Mouse (Mus musculus) limb, embryonic 13.5 days (tissue): ENCODE data around the gene Phf1. TPM values are rescaled to one million over a fixed set of nuclear protein-coding genes. Genes with fewer than 3 reads are reported as not detected.
A peak's percentile ranks its signal among the peaks of the same experiment; 100 is the strongest.
"Not testable (repeated sequence)": the region's sequence is repeated elsewhere in the genome, so short reads cannot be mapped to it uniquely, and the experiment has no call there.

Experiments
- ATAC-seq: fragments of 200-750 bp; cut with Nextera tagmentation; 2 replicates; pipeline ENCODE4 v1.8.0; 2017; ENCODE audit warnings: low read depth, moderate number of reproducible peaks, moderate TSS enrichment; ENCODE audit not compliant: low FRiP score
- H3K27ac ChIP-seq: fragments of 300-500 bp; sonication (generic); 2 replicates; pipeline ENCODE4 v1.5.1; 2015; ENCODE audit warnings: inconsistent platforms, mild to moderate bottlenecking, moderate library complexity
- H3K27me3 ChIP-seq: fragments of 300-500 bp; sonication (generic); 2 replicates; pipeline ENCODE4 v1.6.1; 2015; ENCODE audit warnings: mild to moderate bottlenecking, inconsistent platforms
- H3K36me3 ChIP-seq: fragments of 300-500 bp; sonication (generic); 2 replicates; pipeline ENCODE4 v1.6.1; 2015; ENCODE audit warnings: inconsistent platforms, mild to moderate bottlenecking, moderate library complexity
- H3K4me1 ChIP-seq: fragments of 300-500 bp; sonication (generic); 2 replicates; pipeline ENCODE4 v1.6.1; 2015; ENCODE audit warnings: inconsistent platforms
- H3K4me2 ChIP-seq: fragments of 300-500 bp; sonication (generic); replicated peaks from 2 replicates; pipeline ENCODE4 v1.6.1; 2015; ENCODE audit warnings: inconsistent platforms, mild to moderate bottlenecking, moderate library complexity
- H3K4me3 ChIP-seq: fragments of 300-500 bp; sonication (generic); 2 replicates; pipeline ENCODE4 v1.5.1; 2015; ENCODE audit warnings: moderate library complexity, mild to moderate bottlenecking, inconsistent platforms
- H3K9ac ChIP-seq: fragments of 300-500 bp; sonication (generic); 2 replicates; pipeline ENCODE4 v1.6.1; 2015; ENCODE audit warnings: mild to moderate bottlenecking, inconsistent platforms
- H3K9me3 ChIP-seq: fragments of 300-500 bp; sonication (generic); 2 replicates; pipeline ENCODE4 v1.6.1; 2016; ENCODE audit warnings: inconsistent platforms
- WGBS: fragments of 180-500 bp; shearing (Covaris S2); methylation state at CpG from one replicate; pipeline ENCODE4 v1.1.7; 2015; 5-methylcytosine and 5-hydroxymethylcytosine counted together
- microRNA-seq: library from miRNA; unstranded; fragments of <30 nt; microRNA quantifications from one replicate; pipeline ENCODE4, GENCODE M21; 2016
- polyA plus RNA-seq: library from polyadenylated mRNA; unstranded; fragments of >200 nt; fragmentation: Nextera tagmentation; extraction: Ambion mirVana; gene quantifications from 2 replicates; pipeline ENCODE4 v1.2.1, GENCODE M21; 2015

Phf1 gene
- polyA plus RNA-seq, 1 experiment from 2014 or later = 15.6 TPM

- H3K9ac ChIP-seq = peak within 1 kb of the TSS; percentile 86
- peaks cover 46% of the 10 kb centered on the region for H3K4me1 ChIP-seq
- H3K27me3 ChIP-seq = no peaks in the 10 kb centered on the region
- peaks cover 59% of the 10 kb centered on the region for H3K36me3 ChIP-seq
- peak within 1 kb of the TSS; percentile 98 for H3K4me2 ChIP-seq
- peak; percentile 99 for ATAC-seq
- peak within 1 kb of the TSS; percentile 90 for H3K27ac ChIP-seq
- peak within 1 kb of the TSS; percentile 87 for H3K4me3 ChIP-seq
- 0 out of 2 replicates have a peak, but pooled peaks cover 2% of the 10 kb centered on the region for H3K9me3 ChIP-seq
- WGBS = under 1% methylated on average over 70 of the region's 75 CpGs
Observed at GRCm38 (mm10) chr17:26972703-26973574, 40.1 kb downstream of the Phf1 start, which contains the start of gene Zbtb9. Zbtb9 (plus strand) TSS chr17:26973167.

- Histone ChIP-seq H3K4me3 (peak overlapping the region; percentile 87; the same call in 1 of the 2 replicates), H3K27ac (no peak overlapping the region), H3K9me3 (0 out of 2 replicates have a peak, but pooled peaks cover 3% of the 10 kb centered on the region), H3K9ac (peak overlapping the region; percentile 86; the same call in 1 of the 2 replicates), H3K36me3 (peaks cover 60% of the 10 kb centered on the region), H3K4me1 (peaks cover 46% of the 10 kb centered on the region), H3K4me2 (peak overlapping the region; percentile 98), H3K27me3 (no peaks in the 10 kb centered on the region)
- no peak for ATAC-seq
- WGBS = 94% methylated on average over 15 of the region's 15 CpGs
Observed at GRCm38 (mm10) chr17:26974547-26974946, 41.7 kb downstream of the Phf1 start.

DNA sequence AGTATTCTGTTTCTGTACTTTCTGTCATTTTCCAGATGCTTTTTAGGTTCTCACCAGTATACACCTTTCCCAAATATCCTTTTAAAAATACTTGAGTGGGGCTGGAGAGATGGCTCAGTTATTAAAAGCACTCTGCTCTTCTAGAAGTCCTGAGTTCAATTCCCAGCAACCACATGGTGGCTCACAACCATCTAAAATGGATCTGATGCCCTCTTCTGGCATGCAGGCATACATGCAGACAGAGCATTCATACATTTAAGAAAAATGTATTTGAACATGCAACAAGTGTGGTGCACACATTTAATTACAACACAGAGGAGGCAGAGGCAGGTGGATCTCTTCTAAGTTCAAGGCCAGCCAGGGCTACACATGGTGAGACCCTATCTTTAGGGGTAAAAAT lies 42.6 kb downstream of the Phf1 start:
- Histone ChIP-seq H3K9ac (no peak overlapping the region), H3K4me2 (no peak overlapping the region), H3K36me3 (peaks cover 61% of the 10 kb centered on the region), H3K9me3 (0 out of 2 replicates have a peak, but pooled peaks cover 3% of the 10 kb centered on the region), H3K27ac (no peak overlapping the region), H3K27me3 (no peaks in the 10 kb centered on the region), H3K4me3 (no peak overlapping the region), H3K4me1 (peaks cover 46% of the 10 kb centered on the region)
- no peak for ATAC-seq

DNA sequence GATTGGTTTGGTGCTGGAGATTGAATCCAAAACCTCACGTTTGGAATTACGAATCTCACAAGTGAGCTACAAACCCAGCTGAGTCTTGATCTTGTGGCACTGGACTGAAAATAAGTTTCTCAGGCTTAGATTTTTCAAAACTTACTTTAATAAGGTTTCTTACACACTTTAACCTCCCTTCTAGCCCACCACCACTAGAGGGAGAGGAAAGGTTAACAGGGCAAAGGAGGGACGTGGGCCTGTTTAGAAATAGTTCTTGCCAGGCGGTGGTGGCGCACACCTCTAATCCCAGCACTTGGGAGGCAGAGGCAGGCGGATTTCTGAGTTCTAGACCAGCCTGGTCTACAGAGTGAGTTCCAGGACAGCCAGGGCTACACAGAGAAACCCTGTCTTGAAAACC lies 44.5 kb downstream of the Phf1 start:
- not testable (repeated sequence) for H3K4me2 ChIP-seq, H3K9me3 ChIP-seq, ATAC-seq, H3K9ac ChIP-seq, H3K27me3 ChIP-seq, H3K27ac ChIP-seq, H3K4me3 ChIP-seq
- 91% methylated on average over 6 of the region's 6 CpGs for WGBS
- Histone ChIP-seq H3K36me3 (peaks cover 64% of the 10 kb centered on the region), H3K4me1 (peaks cover 30% of the 10 kb centered on the region)

- peaks cover 21% of the 10 kb centered on the region for H3K4me1 ChIP-seq
- ATAC-seq = no peak
- no peaks in the 10 kb centered on the region for H3K27me3 ChIP-seq
- 0 out of 2 replicates have a peak, but pooled peaks cover 3% of the 10 kb centered on the region for H3K9me3 ChIP-seq
- H3K27ac ChIP-seq = no peak overlapping the region
- H3K4me2 ChIP-seq = no peak overlapping the region
- H3K4me3 ChIP-seq = no peak overlapping the region
- H3K9ac ChIP-seq = no peak overlapping the region
- H3K36me3 ChIP-seq = peaks cover 60% of the 10 kb centered on the region
- WGBS = 76% methylated on average over 2 of the region's 2 CpGs
Observed at GRCm38 (mm10) chr17:26979426-26979825, 46.6 kb downstream of the Phf1 start.

GRCm38 (mm10) chr17:26981050-26981449 lies 48.2 kb downstream of the Phf1 start:
- Histone ChIP-seq H3K36me3 (peaks cover 44% of the 10 kb centered on the region), H3K9me3 (0 out of 2 replicates have a peak, but pooled peaks cover 3% of the 10 kb centered on the region), H3K4me2 (no peak overlapping the region), H3K9ac (no peak overlapping the region), H3K4me3 (no peak overlapping the region), H3K27me3 (no peaks in the 10 kb centered on the region), H3K4me1 (peaks cover 8% of the 10 kb centered on the region; the same call in 1 of the 2 replicates), H3K27ac (no peak overlapping the region)
- WGBS = 69% methylated on average over 2 of the region's 2 CpGs
- no peak for ATAC-seq

DNA sequence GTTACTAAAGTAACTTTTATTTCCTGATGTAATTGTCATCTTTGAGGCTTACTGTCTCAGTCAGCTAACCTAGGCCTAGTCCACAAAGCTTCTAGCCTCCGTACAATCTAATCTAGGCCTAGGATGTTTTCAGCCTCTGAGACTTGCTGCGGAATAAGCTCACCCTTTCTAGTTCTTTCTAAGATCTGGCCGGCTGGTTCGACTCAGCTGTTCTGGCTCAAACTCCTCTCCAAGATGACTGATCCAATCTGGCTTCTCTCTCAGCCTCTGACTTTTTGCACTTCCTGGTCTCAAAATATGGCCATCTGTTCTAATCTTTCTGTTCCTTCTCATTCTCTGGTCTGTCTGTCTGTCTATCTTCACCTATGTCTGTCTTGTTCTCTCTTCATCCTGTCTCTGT lies 50.5 kb downstream of the Phf1 start:
- H3K9ac ChIP-seq = no peak overlapping the region
- no peak overlapping the region for H3K4me2 ChIP-seq
- peaks cover 21% of the 10 kb centered on the region for H3K36me3 ChIP-seq
- H3K4me3 ChIP-seq = no peak overlapping the region
- 93% methylated on average over 4 of the region's 4 CpGs for WGBS
- H3K9me3 ChIP-seq = no peaks in the 10 kb centered on the region
- H3K27me3 ChIP-seq = no peaks in the 10 kb centered on the region
- H3K27ac ChIP-seq = no peak overlapping the region
- no peak for ATAC-seq
- no peaks in the 10 kb centered on the region for H3K4me1 ChIP-seq

- Histone ChIP-seq H3K27ac (no peak overlapping the region), H3K36me3 (peaks cover 4% of the 10 kb centered on the region), H3K9me3 (no peaks in the 10 kb centered on the region), H3K27me3 (no peaks in the 10 kb centered on the region), H3K4me3 (no peak overlapping the region), H3K4me1 (no peaks in the 10 kb centered on the region), H3K9ac (no peak overlapping the region), H3K4me2 (no peak overlapping the region)
- 90% methylated on average over 10 of the region's 10 CpGs for WGBS
- no peak for ATAC-seq
Observed at GRCm38 (mm10) chr17:26985503-26986179, 52.8 kb downstream of the Phf1 start.

Small RNAs within 50 kb of the gene (microRNA-seq; reads per million reads assigned to microRNA genes)
- not detected for gene Gm27775
- gene Mir3083 = not detected
- gene Mir6968 = not detected

Other genes with a start within 250 kb of the Phf1 start
- 5.6 and 8.3 TPM in 2 replicates for gene Crebrf, start 217.4 kb upstream of the Phf1 start, polyA plus RNA-seq
- gene Bnip1, start 152.0 kb upstream of the Phf1 start, polyA plus RNA-seq = 56.2 and 61.8 TPM in 2 replicates
- gene Nkx2-5, start 88.0 kb upstream of the Phf1 start, polyA plus RNA-seq = not detected in 2 replicates
- 9.0 and 9.6 TPM in 2 replicates for gene Kifc5b, start 16.0 kb upstream of the Phf1 start, polyA plus RNA-seq
- 170 and 176 TPM in 2 replicates for gene Cuta, start 6.5 kb downstream of the Phf1 start, polyA plus RNA-seq
- 3.6 and 4.4 TPM in 2 replicates for gene Syngap1, start 8.2 kb downstream of the Phf1 start, polyA plus RNA-seq
- 15.5 and 16.7 TPM in 2 replicates for gene Zbtb9, start 40.1 kb downstream of the Phf1 start, polyA plus RNA-seq
- 4.6 and 4.7 TPM in 2 replicates for gene Bak1, start 96.0 kb downstream of the Phf1 start, polyA plus RNA-seq
- 3.1 and 3.3 TPM in 2 replicates for gene Itpr3, start 124.3 kb downstream of the Phf1 start, polyA plus RNA-seq
- 329 and 338 TPM in 2 replicates for gene Uqcc2, start 200.9 kb downstream of the Phf1 start, polyA plus RNA-seq
- gene Ip6k3, start 234.7 kb downstream of the Phf1 start, polyA plus RNA-seq = 0.38 and 0.55 TPM in 2 replicates